Mouse (Mus musculus) kidney, postnatal 0 days (tissue): ENCODE results near the gene Tomm40. TPM values are rescaled to one million over a fixed set of nuclear protein-coding genes. Genes with fewer than 3 reads are reported as not detected.

ENCODE experiments used
- ATAC-seq: fragments of 200-750 bp; cut with Nextera tagmentation; replicated peaks from 2 replicates; pipeline ENCODE4 v1.8.0; 2017; ENCODE audit warnings: low read depth, moderate number of reproducible peaks, moderate TSS enrichment, moderate library complexity; ENCODE audit not compliant: low FRiP score
- DNase-seq: peaks from one replicate; pipeline ENCODE4 v3.0.0-alpha.2; 2016; ENCODE audit warnings: low spot score
- H3K27ac ChIP-seq: fragments of 300-500 bp; sonication (generic); 2 replicates; pipeline ENCODE4 v1.5.1; 2014; ENCODE audit warnings: mild to moderate bottlenecking
- H3K27me3 ChIP-seq: fragments of 300-500 bp; sonication (generic); 2 replicates; pipeline ENCODE4 v1.6.1; 2014; ENCODE audit warnings: low read length, mixed read lengths; ENCODE audit not compliant: insufficient read depth
- H3K36me3 ChIP-seq: fragments of 300-500 bp; sonication (generic); 2 replicates; pipeline ENCODE4 v1.6.1; 2014; ENCODE audit warnings: low read length, mixed read lengths; ENCODE audit not compliant: insufficient read depth
- H3K4me1 ChIP-seq: fragments of 300-500 bp; sonication (generic); replicated peaks from 2 replicates; pipeline ENCODE4 v1.6.1; 2014; ENCODE audit warnings: antibody characterized with exemption, low read length, mixed read lengths; ENCODE audit not compliant: insufficient read depth
- H3K4me2 ChIP-seq: fragments of 300-500 bp; sonication (generic); 2 replicates; pipeline ENCODE4 v1.6.1; 2014; ENCODE audit warnings: mild to moderate bottlenecking, low read length, moderate library complexity, mixed read lengths
- H3K4me3 ChIP-seq: fragments of 300-500 bp; sonication (generic); replicated peaks from 2 replicates; pipeline ENCODE4 v1.5.1; 2014; ENCODE audit warnings: low read depth, low read length
- H3K9ac ChIP-seq: fragments of 300-500 bp; sonication (generic); 2 replicates; pipeline ENCODE4 v1.6.1; 2014; ENCODE audit warnings: low read depth, low read length
- H3K9me3 ChIP-seq: fragments of 300-500 bp; sonication (generic); replicated peaks from 2 replicates; pipeline ENCODE4 v1.6.1; 2016; ENCODE audit warnings: low read length, inconsistent platforms, mixed read lengths
- CTCF ChIP-seq: IDR thresholded peaks from 2 replicates; pipeline ENCODE4 v1.5.1; 2016; ENCODE audit warnings: antibody characterized with exemption, low read depth, mild to moderate bottlenecking, moderate library complexity
- WGBS: fragments of 180-500 bp; shearing (Covaris S2); extraction: QIAGEN DNeasy Blood & Tissue Kit; methylation state at CpG from one replicate; pipeline ENCODE4 v1.1.7; 2014; 5-methylcytosine and 5-hydroxymethylcytosine counted together
- polyA plus RNA-seq: library from polyadenylated mRNA; unstranded; fragments of >200 nt; fragmentation: Nextera tagmentation; extraction: Ambion mirVana; gene quantifications from 2 replicates; pipeline ENCODE4 v1.2.1, GENCODE M21; 2015

Gene Tomm40
- polyA plus RNA-seq, 1 experiment from 2014 or later, result 163 TPM

DNA sequence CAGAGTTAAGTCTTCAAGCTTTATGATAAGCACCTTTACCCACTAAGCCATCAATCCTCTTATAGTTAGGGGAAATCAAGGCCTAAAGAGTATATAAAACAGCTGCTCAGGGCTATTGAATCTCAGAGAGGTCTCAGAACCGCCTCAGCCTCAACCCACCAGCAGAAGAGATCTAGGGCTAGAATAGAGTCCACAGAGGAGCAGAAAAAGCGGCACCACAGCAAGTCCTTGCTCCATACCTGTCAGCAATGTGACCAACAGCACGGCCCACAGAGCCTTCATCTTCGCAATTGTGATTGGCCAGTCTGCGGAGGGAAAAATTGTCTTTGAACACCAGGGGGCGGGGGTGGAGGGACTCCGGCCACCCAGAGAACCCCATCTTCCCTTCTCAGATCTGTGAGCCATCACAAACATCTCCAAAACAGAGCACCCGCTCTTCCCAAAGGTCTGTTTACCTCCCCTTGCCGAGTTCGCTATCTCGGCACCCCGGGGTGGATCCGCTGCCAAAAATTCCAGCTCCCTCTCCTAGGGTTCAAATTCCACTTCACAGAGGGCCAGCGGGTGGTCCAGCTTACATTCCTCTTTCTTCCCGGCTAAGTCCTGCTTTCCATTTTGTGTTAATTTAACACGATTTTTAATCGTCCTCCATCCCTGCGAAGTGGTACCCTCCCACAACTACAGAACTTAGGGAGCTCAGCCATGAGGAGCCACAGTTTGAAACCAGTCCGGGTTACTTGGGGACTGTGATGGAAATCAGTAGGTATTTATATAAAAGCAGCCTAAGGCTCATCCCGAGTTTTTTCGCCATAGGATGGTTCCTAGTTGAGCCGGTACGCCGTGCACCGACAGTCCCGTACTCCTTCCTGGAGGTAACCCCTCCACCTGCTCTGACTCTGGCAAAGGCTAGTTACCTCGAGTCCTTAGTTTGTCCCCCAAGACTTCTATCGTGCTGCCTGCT lies 17.0 kb downstream of the Tomm40 start:
- ATAC-seq (no peak), DNase-seq (peak; percentile 72)
- H3K4me2 ChIP-seq, result peak overlapping the region; percentile 67
- H3K36me3 ChIP-seq, result no peaks in the 10 kb centered on the region
- peak overlapping the region; percentile 20; the same call in 1 of the 2 replicates for H3K27ac ChIP-seq
- H3K27me3 ChIP-seq, result no peaks in the 10 kb centered on the region
- WGBS, result 3% methylated on average over 28 of the region's 28 CpGs
- peak overlapping the region; percentile 27 for H3K4me3 ChIP-seq
- H3K9ac ChIP-seq, result peak overlapping the region; percentile 54
- H3K9me3 ChIP-seq, result no peaks in the 10 kb centered on the region
- TF ChIP-seq CTCF, result peak; percentile 61
- peaks cover 11% of the 10 kb centered on the region for H3K4me1 ChIP-seq

GRCm38 (mm10) chr7:19696336-19696873 lies 18.8 kb downstream of the Tomm40 start:
- Histone ChIP-seq H3K9me3 (no peaks in the 10 kb centered on the region), H3K4me1 (peaks cover 13% of the 10 kb centered on the region), H3K27ac (no peak overlapping the region), H3K9ac (no peak overlapping the region), H3K36me3 (no peaks in the 10 kb centered on the region), H3K27me3 (no peaks in the 10 kb centered on the region), H3K4me2 (no peak overlapping the region), H3K4me3 (no peak overlapping the region)
- ATAC-seq, result no peak
- TF ChIP-seq CTCF, result no peak
- 97% methylated on average over 34 of the region's 34 CpGs for WGBS
- no peak for DNase-seq

- no peak for TF ChIP-seq CTCF
- H3K9me3 ChIP-seq, result no peaks in the 10 kb centered on the region
- no peaks in the 10 kb centered on the region for H3K27me3 ChIP-seq
- no peaks in the 10 kb centered on the region for H3K36me3 ChIP-seq
- no peak for ATAC-seq
- DNase-seq, result no peak
- H3K27ac ChIP-seq, result no peak overlapping the region
- H3K9ac ChIP-seq, result no peak overlapping the region
- H3K4me2 ChIP-seq, result no peak overlapping the region
- H3K4me3 ChIP-seq, result no peak overlapping the region
- peaks cover 12% of the 10 kb centered on the region for H3K4me1 ChIP-seq
- 89% methylated on average over 6 of the region's 6 CpGs for WGBS
Measured at GRCm38 (mm10) chr7:19695881-19696280, 19.4 kb downstream of the Tomm40 start.

GRCm38 (mm10) chr7:19695213-19695594 lies 20.0 kb downstream of the Tomm40 start:
- no peaks in the 10 kb centered on the region for H3K9me3 ChIP-seq
- H3K4me3 ChIP-seq, result no peak overlapping the region
- H3K27ac ChIP-seq, result no peak overlapping the region
- no peak for TF ChIP-seq CTCF
- H3K27me3 ChIP-seq, result no peaks in the 10 kb centered on the region
- H3K4me2 ChIP-seq, result no peak overlapping the region
- no peaks in the 10 kb centered on the region for H3K36me3 ChIP-seq
- ATAC-seq, result no peak
- 37% methylated on average over 8 of the region's 8 CpGs for WGBS
- H3K9ac ChIP-seq, result no peak overlapping the region
- no peak for DNase-seq
- H3K4me1 ChIP-seq, result peaks cover 5% of the 10 kb centered on the region

- Histone ChIP-seq H3K27ac (no peak overlapping the region), H3K36me3 (no peaks in the 10 kb centered on the region), H3K4me2 (no peak overlapping the region), H3K27me3 (no peaks in the 10 kb centered on the region), H3K4me1 (peaks cover 5% of the 10 kb centered on the region), H3K4me3 (no peak overlapping the region), H3K9me3 (no peaks in the 10 kb centered on the region), H3K9ac (no peak overlapping the region)
- 64% methylated on average over 10 of the region's 10 CpGs for WGBS
- ATAC-seq (no peak), DNase-seq (no peak)
- no peak for TF ChIP-seq CTCF
Measured at GRCm38 (mm10) chr7:19694336-19695212, 20.7 kb downstream of the Tomm40 start.

DNA sequence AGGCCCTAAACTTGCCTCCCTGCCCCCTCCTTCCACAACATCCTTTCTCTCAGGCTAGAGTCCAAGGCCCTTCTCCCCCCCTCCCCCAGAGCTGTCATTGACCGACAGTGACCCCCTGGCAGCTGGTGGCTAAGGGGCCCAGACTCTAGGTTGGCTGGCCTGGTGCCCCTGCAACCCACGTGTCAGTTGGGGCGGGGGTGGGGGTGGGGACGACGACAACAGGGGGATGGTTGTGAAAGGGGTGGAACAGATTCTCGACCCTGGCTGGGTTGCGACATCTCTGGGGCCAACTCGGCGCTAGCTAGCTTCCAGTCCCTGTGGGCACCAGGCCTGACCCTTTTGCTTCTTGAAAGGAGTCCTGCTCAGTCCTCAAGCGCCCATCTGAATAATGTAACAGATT lies 21.8 kb downstream of the Tomm40 start:
- Histone ChIP-seq H3K27me3 (no peaks in the 10 kb centered on the region), H3K9me3 (no peaks in the 10 kb centered on the region), H3K27ac (no peak overlapping the region), H3K4me1 (peaks cover 5% of the 10 kb centered on the region), H3K36me3 (no peaks in the 10 kb centered on the region), H3K4me2 (no peak overlapping the region), H3K4me3 (no peak overlapping the region), H3K9ac (no peak overlapping the region)
- ATAC-seq, result peak; percentile 35; the same call in 1 of the 2 replicates
- no peak for DNase-seq
- WGBS, result 24% methylated on average over 10 of the region's 10 CpGs
- no peak for TF ChIP-seq CTCF
